Mouse (Mus musculus): ENCODE results near the gene Apoc2. TPM values are rescaled to one million over a fixed set of nuclear protein-coding genes. Genes with fewer than 3 reads are reported as not detected.

Apoc2 gene
- total RNA-seq (2023): 10 to 100 TPM; 52.2 to 56.0 TPM

GRCm38 (mm10) chr7:19677872-19678271 lies at the start of gene Apoc2:
Apoc2 (minus strand) TSS chr7:19677941.

GRCm38 (mm10) chr7:19715239-19716054 lies 37.7 kb upstream of the Apoc2 start, which contains the start of gene Tomm40:
Tomm40 (minus strand) TSS chr7:19715438.

GRCm38 (mm10) chr7:19698907-19699826 lies 21.4 kb upstream of the Apoc2 start, which contains the start of gene Apoe:
Apoe (minus strand) TSS chr7:19699188.

GRCm38 (mm10) chr7:19691873-19692865 lies 14.4 kb upstream of the Apoc2 start, which contains the start of gene Apoc1:
Apoc1 (minus strand) TSS chr7:19692660.

GRCm38 (mm10) chr7:19681202-19681694 lies 3.5 kb upstream of the Apoc2 start, which contains the start of the genes Gm44805 and Apoc4:
Gm44805 (minus strand) TSS chr7:19681423.
Apoc4 (minus strand) TSS chr7:19681479.

GRCm38 (mm10) chr7:19664955-19665841 lies 12.5 kb downstream of the Apoc2 start, which contains the start of gene Clptm1:
Clptm1 (minus strand) TSS chr7:19665033.

GRCm38 (mm10) chr7:19629361-19629734 lies 48.4 kb downstream of the Apoc2 start, which contains the start of gene Relb:
Relb (minus strand) TSS chr7:19629438.

Other genes with a start within 250 kb of the Apoc2 start
- gene Mark4, start 219.1 kb downstream of the Apoc2 start, total RNA-seq (2023): 10 to 100 TPM; 26.4 to 28.6 TPM
- under 1 TPM; 0.24 to 0.35 TPM for gene Exoc3l2, start 214.6 kb downstream of the Apoc2 start, total RNA-seq (2023)
- gene Bloc1s3, start 169.6 kb downstream of the Apoc2 start, total RNA-seq (2023): 1 to 10 TPM; 7.4 to 7.9 TPM
- gene Trappc6a, start 169.5 kb downstream of the Apoc2 start, total RNA-seq (2023): 10 to 100 TPM; 22.1 to 24.5 TPM
- not detected for gene Nkpd1, start 160.1 kb downstream of the Apoc2 start, total RNA-seq (2023)
- 10 to 100 TPM; 31.9 to 36.5 TPM for gene Ppp1r37, start 114.9 kb downstream of the Apoc2 start, total RNA-seq (2023)
- 1 to 10 TPM; 3.0 to 3.5 TPM for gene Zfp296, start 100.7 kb downstream of the Apoc2 start, total RNA-seq (2023)
- 10 to 100 TPM; 53.1 to 56.2 TPM for gene Gemin7, start 100.3 kb downstream of the Apoc2 start, total RNA-seq (2023)
- gene Clasrp, start 73.5 kb downstream of the Apoc2 start, total RNA-seq (2023): 10 to 100 TPM; 51.8 to 52.1 TPM
- 10 to 100 TPM; 13.5 to 14.1 TPM for gene Relb, start 48.5 kb downstream of the Apoc2 start, total RNA-seq (2023)
- gene Clptm1, start 12.9 kb downstream of the Apoc2 start, total RNA-seq (2023): 10 to 100 TPM; 57.6 to 60.6 TPM
- gene Gm44805, start 3.5 kb upstream of the Apoc2 start, total RNA-seq (2023): not detected
- not detected for gene Apoc4, start 3.5 kb upstream of the Apoc2 start, total RNA-seq (2023)
- gene Apoc1, start 14.7 kb upstream of the Apoc2 start, total RNA-seq (2023): 1 to 10 TPM; 3.8 to 5.7 TPM
- gene Apoe, start 21.2 kb upstream of the Apoc2 start, total RNA-seq (2023): 10 to 100 TPM; 95.8 to 99.6 TPM
- 10 to 100 TPM; 28.6 to 35.3 TPM for gene Tomm40, start 37.5 kb upstream of the Apoc2 start, total RNA-seq (2023)
- under 1 TPM; 0.38 to 0.55 TPM for gene Nectin2, start 72.5 kb upstream of the Apoc2 start, total RNA-seq (2023)
- gene Bcam, start 93.1 kb upstream of the Apoc2 start, total RNA-seq (2023): not detected
- gene Cblc, start 118.9 kb upstream of the Apoc2 start, total RNA-seq (2023): not detected
- gene Bcl3, start 144.8 kb upstream of the Apoc2 start, total RNA-seq (2023): 10 to 100 TPM; 19.6 to 41.8 TPM
- not detected for gene Gm19345, start 174.1 kb upstream of the Apoc2 start, total RNA-seq (2023)
- gene Ceacam16, start 183.4 kb upstream of the Apoc2 start, total RNA-seq (2023): 1 to 10 TPM; 1.3 to 1.7 TPM
- under 1 TPM; 0.68 TPM for gene Ceacam19, start 210.0 kb upstream of the Apoc2 start, total RNA-seq (2023)
- 1 to 10 TPM; 4.1 to 5.1 TPM for gene Pvr, start 243.2 kb upstream of the Apoc2 start, total RNA-seq (2023)